Mouse (Mus musculus) spleen, adult 2 months (tissue): ENCODE data around the gene Mgll.

ENCODE experiments used
- CTCF ChIP-seq: fragments of 200-500 bp; IDR thresholded peaks from 2 replicates; pipeline ENCODE4 v1.5.1; 2011; ENCODE audit warnings: mild to moderate bottlenecking, inconsistent platforms; ENCODE audit not compliant: insufficient read depth, insufficient read length, insufficient replicate concordance; ENCODE audit errors: extremely low read depth
- POLR2A ChIP-seq: fragments of 200-500 bp; IDR thresholded peaks from 2 replicates; pipeline ENCODE4 v1.6.1; 2011; ENCODE audit warnings: low read depth, low read length, inconsistent platforms

- TF ChIP-seq CTCF (no peak), POLR2A (no peak)
Measured at GRCm38 (mm10) chr6:88857249-88857648, 133.0 kb downstream of the Mgll start.
